In the genomic region with DNA sequence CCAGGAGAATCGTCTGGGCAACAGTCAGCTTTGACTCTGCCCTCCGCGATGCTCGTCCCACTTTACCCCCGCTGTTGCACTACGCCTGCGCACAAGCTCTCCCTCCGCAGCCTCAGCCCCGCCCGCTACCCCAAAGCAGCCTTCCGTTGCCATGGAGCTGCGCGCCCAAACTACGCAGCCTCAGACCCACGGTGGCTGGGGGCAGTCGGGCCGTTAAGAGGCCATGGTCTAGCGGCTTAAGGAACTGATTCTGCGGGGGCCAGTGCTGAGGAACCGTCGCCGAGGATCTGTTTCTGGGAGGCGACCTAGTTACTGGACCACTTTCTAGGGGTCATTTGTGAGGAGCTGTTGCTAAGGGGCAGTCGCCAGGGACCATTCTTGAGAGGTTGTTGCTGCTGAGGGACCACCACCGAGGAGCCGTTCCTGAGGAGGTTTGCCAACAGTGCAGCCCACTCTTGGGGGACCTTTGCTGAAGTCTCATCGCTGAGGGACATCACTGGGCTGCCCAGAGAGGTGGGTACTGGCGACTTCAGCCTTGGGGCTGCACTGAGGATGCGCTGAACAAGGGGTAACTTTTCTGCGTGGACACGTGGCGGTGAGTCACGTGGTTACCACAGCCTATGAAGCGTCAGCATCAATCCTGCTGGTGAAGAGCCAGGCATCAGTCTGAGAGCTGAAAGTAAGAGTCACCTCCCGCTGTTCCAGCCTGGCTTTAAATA, we compare ENCODE assay signal across 8 mouse cellular contexts. TPM values are rescaled to one million over a fixed set of nuclear protein-coding genes. Genes with fewer than 3 reads are reported as not detected.
DNase-seq lines count a peak whose midpoint lies in the region; ATAC-seq lines count a peak whose summit lies in the region.

A gene (plus strand): TSS at position 133 of the 719 bp plus-strand sequence.

- H3K27me3 ChIP-seq in forebrain, embryonic 12.5 days = no peaks in the 10 kb centered on the region
- peaks cover 9% of the 10 kb centered on the region for H3K27me3 ChIP-seq in heart, embryonic 16.5 days (ENCODE audit: control insufficient read depth, insufficient read depth, low read length)
- H3K27me3 ChIP-seq in liver, embryonic 12.5 days (replicated peaks) = peaks cover 30% of the 10 kb centered on the region
- H3K27me3 ChIP-seq in neural tube, embryonic 12.5 days (replicated peaks) = no peaks in the 10 kb centered on the region

- no peaks in the 10 kb centered on the region for H3K9me3 ChIP-seq in forebrain, embryonic 12.5 days
- peaks cover 3% of the 10 kb centered on the region; the same call in 1 of the 2 replicates for H3K9me3 ChIP-seq in heart, embryonic 16.5 days (replicated peaks; ENCODE audit: control insufficient read depth, low read length)
- H3K9me3 ChIP-seq in liver, embryonic 12.5 days (replicated peaks) = no peaks in the 10 kb centered on the region
- no peaks in the 10 kb centered on the region for H3K9me3 ChIP-seq in neural tube, embryonic 12.5 days

- peak; percentile 72 for DNase-seq in kidney, postnatal 14 days
- peak; percentile 79 to 81 for DNase-seq in thymus, adult 18-20 months

- peak; percentile 69 for ATAC-seq in CD4-positive, CD25-positive, alpha-beta regulatory T cell, adult 4 months
- ATAC-seq in forebrain, embryonic 12.5 days (ENCODE audit: low FRiP score) = peak; percentile 97
- ATAC-seq in heart, embryonic 16.5 days (replicated peaks; ENCODE audit: extremely low read depth, insufficient read depth, low FRiP score) = peak; percentile 79
- ATAC-seq in liver, embryonic 12.5 days = peak; percentile 54; the same call in 1 of the 2 replicates
- peak; percentile 99 for ATAC-seq in neural tube, embryonic 12.5 days (ENCODE audit: low FRiP score, low read depth)

- H3K4me2 ChIP-seq in forebrain, embryonic 12.5 days = peak within 1 kb of the TSS; percentile 89
- H3K4me2 ChIP-seq in heart, embryonic 16.5 days (ENCODE audit: low read depth, low read length) = peak within 1 kb of the TSS; percentile 88
- peak within 1 kb of the TSS; percentile 61 for H3K4me2 ChIP-seq in liver, embryonic 12.5 days
- H3K4me2 ChIP-seq in neural tube, embryonic 12.5 days (replicated peaks) = peak within 1 kb of the TSS; percentile 93

- H3K36me3 ChIP-seq in forebrain, embryonic 12.5 days (replicated peaks) = no peaks in the 10 kb centered on the region
- H3K36me3 ChIP-seq in heart, embryonic 16.5 days (ENCODE audit: control insufficient read depth, insufficient read depth) = no peaks in the 10 kb centered on the region
- H3K36me3 ChIP-seq in liver, embryonic 12.5 days = no peaks in the 10 kb centered on the region
- H3K36me3 ChIP-seq in neural tube, embryonic 12.5 days = no peaks in the 10 kb centered on the region

- no peaks in the 10 kb centered on the region; the same call in 1 of the 2 replicates for H3K4me1 ChIP-seq in brown adipose tissue, adult 24 weeks (ENCODE audit: control insufficient read depth, insufficient read depth, insufficient read length, low read length)
- peaks cover 15% of the 10 kb centered on the region for H3K4me1 ChIP-seq in forebrain, embryonic 12.5 days
- peaks cover 4% of the 10 kb centered on the region; the same call in 1 of the 2 replicates for H3K4me1 ChIP-seq in heart, embryonic 16.5 days (ENCODE audit: control insufficient read depth, insufficient read depth, low read length)
- no peaks in the 10 kb centered on the region for H3K4me1 ChIP-seq in liver, embryonic 12.5 days
- H3K4me1 ChIP-seq in neural tube, embryonic 12.5 days = peaks cover 5% of the 10 kb centered on the region; the same call in 1 of the 2 replicates

- under 1% methylated on average over 35 of the region's 35 CpGs for WGBS in forebrain, embryonic 12.5 days
- 2% methylated on average over 35 of the region's 35 CpGs for WGBS in heart, embryonic 16.5 days
- 1% methylated on average over 35 of the region's 35 CpGs for WGBS in liver, embryonic 12.5 days (ENCODE audit: insufficient replicate concordance)
- under 1% methylated on average over 35 of the region's 35 CpGs for WGBS in neural tube, embryonic 12.5 days

- no peak within 1 kb of the TSS for H3K27ac ChIP-seq in brown adipose tissue, adult 24 weeks (replicated peaks; ENCODE audit: low read depth, low read length)
- H3K27ac ChIP-seq in forebrain, embryonic 12.5 days = peak within 1 kb of the TSS; percentile 58; the same call in 1 of the 2 replicates
- H3K27ac ChIP-seq in heart, embryonic 16.5 days (ENCODE audit: low read length) = no peak within 1 kb of the TSS
- no peak within 1 kb of the TSS for H3K27ac ChIP-seq in liver, embryonic 12.5 days
- no peak within 1 kb of the TSS for H3K27ac ChIP-seq in neural tube, embryonic 12.5 days

- H3K4me3 ChIP-seq in brown adipose tissue, adult 24 weeks (ENCODE audit: insufficient read depth, low read depth, low read length) = peak within 1 kb of the TSS; percentile 38
- H3K4me3 ChIP-seq in forebrain, embryonic 12.5 days (replicated peaks) = peak within 1 kb of the TSS; percentile 57
- H3K4me3 ChIP-seq in heart, embryonic 16.5 days (ENCODE audit: low read length) = peak within 1 kb of the TSS; percentile 57
- peak within 1 kb of the TSS; percentile 42 for H3K4me3 ChIP-seq in liver, embryonic 12.5 days
- H3K4me3 ChIP-seq in neural tube, embryonic 12.5 days = peak within 1 kb of the TSS; percentile 58

- H3K9ac ChIP-seq in forebrain, embryonic 12.5 days = peak within 1 kb of the TSS; percentile 55
- H3K9ac ChIP-seq in heart, embryonic 16.5 days (ENCODE audit: low read length) = peak within 1 kb of the TSS; percentile 58; the same call in 1 of the 2 replicates
- no peak within 1 kb of the TSS for H3K9ac ChIP-seq in liver, embryonic 12.5 days
- H3K9ac ChIP-seq in neural tube, embryonic 12.5 days = peak within 1 kb of the TSS; percentile 40; the same call in 1 of the 2 replicates

RNA-seq across cellular contexts. Expression of the gene that starts here (rescaled TPM):
- 1 to 10 TPM; 3.8 to 4.4 TPM for polyA plus RNA-seq in CD4-positive, CD25-positive, alpha-beta regulatory T cell, adult 4 months (2017; shearing (Covaris generic))
- polyA plus RNA-seq in brown adipose tissue, adult 24 weeks (2012; ENCODE audit: insufficient read depth, insufficient read length, missing spikeins) = not detected in 2 replicates
- polyA plus RNA-seq in forebrain, embryonic 12.5 days (2016; fragmentation: Nextera tagmentation; extraction: Ambion mirVana) = 6.4 and 6.9 TPM in 2 replicates
- polyA plus RNA-seq in heart, embryonic 16.5 days (2015; fragmentation: Nextera tagmentation; extraction: Ambion mirVana) = 0.64 and 1.0 TPM in 2 replicates
- polyA plus RNA-seq in liver, embryonic 12.5 days (2016; fragmentation: Nextera tagmentation; extraction: Ambion mirVana) = 0.39 and 0.53 TPM in 2 replicates
- 4.0 and 4.7 TPM in 2 replicates for polyA plus RNA-seq in neural tube, embryonic 12.5 days (2016; fragmentation: Nextera tagmentation; extraction: Ambion mirVana)

Comparison
In these comparisons a context has a peak if more than half of its experiments do, and no peak if none do; other contexts are left out.
1. Peak in ATAC-seq, H3K4me3 ChIP-seq and H3K4me2 ChIP-seq in liver, embryonic 12.5 days; RNA of the gene not detected or under 1 TPM.